Mouse (Mus musculus): ENCODE data around the gene Atp2b2. TPM values are rescaled to one million over a fixed set of nuclear protein-coding genes. Genes with fewer than 3 reads are reported as not detected.
"Not testable (repeated sequence)": the region's sequence is repeated elsewhere in the genome, so short reads cannot be mapped to it uniquely, and the experiment has no call there.

Gene Atp2b2
- polyA plus RNA-seq, 1 experiment: 1.6 TPM

GRCm38 (mm10) chr6:113717541-113717940 is 324.9 kb downstream of the Atp2b2 start:
- no peak overlapping the region for H3K4me3 ChIP-seq (replicated peaks; ENCODE audit: extremely low read depth, low read depth, low read length)
- TF ChIP-seq POLR2A (IDR thresholded peaks at IDR 0.05; ENCODE audit: borderline replicate concordance, extremely low read depth, low read depth, low read length) (no peak), CTCF (IDR thresholded peaks at IDR 0.05; ENCODE audit: insufficient read depth, low read length) (no peak)
- H3K4me1 ChIP-seq (ENCODE audit: control insufficient read depth, insufficient read depth, low read length): no peaks in the 10 kb centered on the region; the same call in 1 of the 2 replicates
- DNase-seq: no peak
- 61% methylated on average over 3 of the region's 3 CpGs for WGBS

GRCm38 (mm10) chr6:113714797-113715196 is 327.6 kb downstream of the Atp2b2 start:
- no peak overlapping the region for H3K4me3 ChIP-seq (replicated peaks; ENCODE audit: extremely low read depth, low read depth, low read length)
- WGBS: 63% methylated on average over 1 of the region's 1 CpGs
- H3K4me1 ChIP-seq (ENCODE audit: control insufficient read depth, insufficient read depth, low read length): no peaks in the 10 kb centered on the region; the same call in 1 of the 2 replicates
- TF ChIP-seq CTCF (IDR thresholded peaks at IDR 0.05; ENCODE audit: insufficient read depth, low read length): no peak
- TF ChIP-seq POLR2A (IDR thresholded peaks at IDR 0.05; ENCODE audit: borderline replicate concordance, extremely low read depth, low read depth, low read length): no peak
- no peak for DNase-seq

- WGBS: 81% methylated on average over 2 of the region's 2 CpGs
- no peaks in the 10 kb centered on the region; the same call in 1 of the 2 replicates for H3K4me1 ChIP-seq (ENCODE audit: control insufficient read depth, insufficient read depth, low read length)
- no peak for DNase-seq
These were observed 328.1 kb downstream of the Atp2b2 start for GRCm38 (mm10) chr6:113714276-113714675.

GRCm38 (mm10) chr6:113713389-113713788 is 329.0 kb downstream of the Atp2b2 start:
- not testable (repeated sequence) for H3K4me1 ChIP-seq (ENCODE audit: control insufficient read depth, insufficient read depth, low read length); DNase-seq; H3K4me3 ChIP-seq (replicated peaks; ENCODE audit: extremely low read depth, low read depth, low read length)
- WGBS: 81% methylated on average over 5 of the region's 5 CpGs

More at GRCm38 (mm10) chr6:113714276-113714675, 328.1 kb downstream of the Atp2b2 start:
- no peak overlapping the region for H3K4me3 ChIP-seq (replicated peaks; ENCODE audit: extremely low read depth, low read depth, low read length)
- TF ChIP-seq CTCF (IDR thresholded peaks at IDR 0.05; ENCODE audit: insufficient read depth, low read length): no peak

- 89% methylated on average over 3 of the region's 3 CpGs for WGBS
- no peak for DNase-seq
- no peak for TF ChIP-seq CTCF (IDR thresholded peaks at IDR 0.05; ENCODE audit: insufficient read depth, low read length)
- no peak overlapping the region for H3K4me3 ChIP-seq (replicated peaks; ENCODE audit: extremely low read depth, low read depth, low read length)
- no peaks in the 10 kb centered on the region for H3K4me1 ChIP-seq (ENCODE audit: control insufficient read depth, insufficient read depth, low read length)
These were observed 329.7 kb downstream of the Atp2b2 start for GRCm38 (mm10) chr6:113712718-113713117.

GRCm38 (mm10) chr6:113697222-113698205 is 344.9 kb downstream of the Atp2b2 start:
- WGBS: under 1% methylated on average over 99 of the region's 113 CpGs
- Histone ChIP-seq H3K4me1 (ENCODE audit: control insufficient read depth, insufficient read depth, low read length) (peaks cover 7% of the 10 kb centered on the region; the same call in 1 of the 2 replicates), H3K4me3 (replicated peaks; ENCODE audit: extremely low read depth, low read depth, low read length) (peak overlapping the region; percentile 78)
- no peak for TF ChIP-seq CTCF (IDR thresholded peaks at IDR 0.05; ENCODE audit: insufficient read depth, low read length)
- 0 out of 2 replicates have a peak, but pooled peaks have one; percentile 6 for TF ChIP-seq POLR2A (IDR thresholded peaks at IDR 0.05; ENCODE audit: borderline replicate concordance, extremely low read depth, low read depth, low read length)
- DNase-seq: peak; percentile 51

GRCm38 (mm10) chr6:113696582-113697221 is 345.7 kb downstream of the Atp2b2 start, which contains the start of gene Tatdn2:
TSS of gene Tatdn2 (plus strand) at chr6:113697050.
- TF ChIP-seq CTCF (IDR thresholded peaks at IDR 0.05; ENCODE audit: insufficient read depth, low read length) (no peak), POLR2A (IDR thresholded peaks at IDR 0.05; ENCODE audit: borderline replicate concordance, extremely low read depth, low read depth, low read length) (peak; percentile 66)
- Histone ChIP-seq H3K4me1 (ENCODE audit: control insufficient read depth, insufficient read depth, low read length) (peaks cover 7% of the 10 kb centered on the region; the same call in 1 of the 2 replicates), H3K4me3 (replicated peaks; ENCODE audit: extremely low read depth, low read depth, low read length) (peak within 1 kb of the TSS; percentile 78)
- peak; percentile 94 for DNase-seq
- under 1% methylated on average over 58 of the region's 58 CpGs for WGBS

GRCm38 (mm10) chr6:113695766-113696355 is 346.6 kb downstream of the Atp2b2 start:
- no peak for TF ChIP-seq CTCF (IDR thresholded peaks at IDR 0.05; ENCODE audit: insufficient read depth, low read length)
- no peak for TF ChIP-seq POLR2A (IDR thresholded peaks at IDR 0.05; ENCODE audit: borderline replicate concordance, extremely low read depth, low read depth, low read length)
- WGBS: 45% methylated on average over 4 of the region's 4 CpGs
- Histone ChIP-seq H3K4me3 (replicated peaks; ENCODE audit: extremely low read depth, low read depth, low read length) (no peak overlapping the region), H3K4me1 (ENCODE audit: control insufficient read depth, insufficient read depth, low read length) (peaks cover 10% of the 10 kb centered on the region)
- DNase-seq: no peak

- TF ChIP-seq POLR2A (IDR thresholded peaks at IDR 0.05; ENCODE audit: borderline replicate concordance, extremely low read depth, low read depth, low read length) (no peak), CTCF (IDR thresholded peaks at IDR 0.05; ENCODE audit: insufficient read depth, low read length) (no peak)
- Histone ChIP-seq H3K4me1 (ENCODE audit: control insufficient read depth, insufficient read depth, low read length) (peaks cover 12% of the 10 kb centered on the region), H3K4me3 (replicated peaks; ENCODE audit: extremely low read depth, low read depth, low read length) (no peak overlapping the region)
- 55% methylated on average over 1 of the region's 1 CpGs for WGBS
- no peak for DNase-seq
These were observed 347.2 kb downstream of the Atp2b2 start for GRCm38 (mm10) chr6:113695203-113695602.

Other genes starting within 250 kb of the Atp2b2 start
- gene Slc6a11, start 88.6 kb upstream of the Atp2b2 start, polyA plus RNA-seq (2012; rRNA removed): 0.02 TPM in 1 of 2 replicates, not detected in the other
- 0.14 and 0.24 TPM in 2 replicates for gene Slc6a1, start 240.0 kb upstream of the Atp2b2 start, polyA plus RNA-seq (2012; rRNA removed)

Data from lung, adult 2 months (tissue).